Mouse (Mus musculus) layer of hippocampus, adult 8-10 months (tissue): Measurements from ENCODE around the gene Zpbp. TPM values are rescaled to one million over a fixed set of nuclear protein-coding genes. Genes with fewer than 3 reads are reported as not detected.

Experiments used
- total RNA-seq, 4 experiments: library from RNA; stranded (reverse); gene quantifications; 2 replicates each; pipeline ENCODE4 v1.2.4; 2022

Gene Zpbp
- total RNA-seq, 4 experiments from 2014 or later: 0.45 to 0.89 (median 0.67) TPM

Other genes starting within 250 kb of the Zpbp start
- gene Spata48, start 314 bp downstream of the Zpbp start, total RNA-seq: 1 to 10 TPM in 1 of 4 experiments, under 1 TPM in 3; 0.59 to 1.2 (median 0.92) TPM
- not detected for gene 4930512M02Rik, start 165.4 kb upstream of the Zpbp start, total RNA-seq
- gene Ikzf1, start 222.6 kb upstream of the Zpbp start, total RNA-seq: 10 to 100 TPM in 2 of 4 experiments, 1 to 10 TPM in 2; 1.5 to 10.9 (median 6.8) TPM